Mouse (Mus musculus) WW6 (cell line): ENCODE results near the gene Dph7.
"Not testable (repeated sequence)": the region's sequence is repeated elsewhere in the genome, so short reads cannot be mapped to it uniquely, and the experiment has no call there.

Experiments used
- DNase-seq: peaks from one replicate; pipeline ENCODE4 v3.0.0-alpha.2; 2013; ENCODE audit warnings: low read depth, low spot score

The Dph7 gene

DNA sequence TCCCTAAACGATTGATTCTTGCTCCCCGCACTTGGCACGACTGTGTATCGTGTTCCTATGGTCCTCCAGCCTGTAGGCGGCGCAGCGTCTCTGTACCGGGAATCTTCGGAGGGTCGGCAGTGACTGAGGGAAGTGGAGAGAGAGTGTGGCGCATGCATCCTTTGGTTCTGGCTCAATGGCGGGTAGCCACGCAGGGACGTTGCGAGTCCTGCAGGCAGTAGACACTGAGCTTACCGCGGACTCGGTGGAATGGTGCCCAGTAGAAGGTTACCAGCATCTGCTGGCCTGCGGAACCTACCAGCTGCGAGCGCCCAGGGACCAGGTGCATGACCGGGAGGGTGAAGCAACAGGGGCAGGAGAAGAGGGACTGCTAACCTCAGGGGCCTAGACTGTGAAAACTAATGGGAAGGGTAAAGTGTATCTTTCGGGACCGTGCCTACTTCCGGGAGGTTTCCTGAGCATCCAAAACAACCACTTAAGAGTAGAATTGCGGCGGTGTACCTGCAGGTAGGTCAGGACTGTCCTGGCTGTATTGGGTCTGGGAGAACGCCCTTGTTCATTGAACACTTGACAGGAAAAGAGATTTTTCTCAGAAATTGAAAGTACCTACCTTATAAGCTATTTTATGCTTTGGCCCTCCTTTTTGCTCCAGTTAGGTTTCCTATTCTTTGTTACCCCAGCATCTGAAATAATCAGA is at the start of gene Dph7:
TSS of gene Dph7 (plus strand) at position 97 of the 697 bp plus-strand sequence.
- DNase-seq: peak; percentile 64

- no peak for DNase-seq
Observed at GRCm38 (mm10) chr2:24912589-24912988, 49.6 kb upstream of the Dph7 start.

GRCm38 (mm10) chr2:24914762-24915161 is 47.4 kb upstream of the Dph7 start:
- no peak for DNase-seq

DNA sequence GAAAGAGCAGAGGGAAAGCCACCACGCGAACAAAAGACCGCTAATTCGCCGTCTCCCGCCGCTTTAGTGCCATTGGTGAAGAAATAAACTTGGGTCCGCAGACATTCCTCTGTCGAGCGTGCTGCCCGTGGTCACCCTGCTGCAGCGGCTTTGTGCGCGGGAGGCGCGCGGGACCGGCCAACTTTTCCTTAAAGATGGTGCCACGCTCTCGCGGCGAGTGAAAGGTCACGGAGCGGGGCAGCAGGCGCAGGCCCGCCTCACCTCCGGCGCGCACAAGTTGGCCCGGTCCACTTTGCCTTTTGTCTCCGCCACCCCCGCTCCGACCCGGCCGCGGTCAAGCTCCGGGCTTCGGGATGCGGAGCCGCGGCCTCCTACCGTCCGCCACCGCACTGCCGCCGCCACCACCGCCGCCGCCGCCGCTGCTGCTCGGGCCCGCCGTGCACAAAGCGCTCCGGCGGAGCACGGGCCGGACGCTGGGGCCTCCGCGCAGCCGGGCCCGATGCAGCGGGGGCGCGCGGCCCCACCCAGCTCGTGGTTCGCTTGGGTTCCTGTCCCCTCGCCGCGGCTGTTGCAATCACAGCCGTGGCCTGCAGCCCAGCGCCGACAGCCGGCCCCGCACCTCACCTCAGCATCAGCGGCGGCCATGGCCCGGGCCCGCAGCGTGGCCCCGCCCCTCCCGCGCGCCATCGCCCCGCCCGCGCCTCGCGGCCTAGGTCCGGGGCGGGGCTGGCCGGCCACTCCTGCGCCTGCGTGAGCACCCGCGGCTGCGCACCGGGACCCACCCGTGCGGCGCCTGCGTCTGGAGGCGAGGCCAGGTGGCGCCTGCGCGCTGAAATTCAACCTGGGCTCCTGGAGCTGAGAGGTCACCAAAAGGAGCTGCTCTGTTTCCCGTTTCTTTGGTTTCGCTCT is 43.0 kb upstream of the Dph7 start, which contains the start of gene Ehmt1:
TSS of gene Ehmt1 (minus strand) at position 685 of the 909 bp plus-strand sequence.
- DNase-seq: peak; percentile 73

- DNase-seq: no peak
Observed at GRCm38 (mm10) chr2:24919839-24920175, 42.4 kb upstream of the Dph7 start.

DNA sequence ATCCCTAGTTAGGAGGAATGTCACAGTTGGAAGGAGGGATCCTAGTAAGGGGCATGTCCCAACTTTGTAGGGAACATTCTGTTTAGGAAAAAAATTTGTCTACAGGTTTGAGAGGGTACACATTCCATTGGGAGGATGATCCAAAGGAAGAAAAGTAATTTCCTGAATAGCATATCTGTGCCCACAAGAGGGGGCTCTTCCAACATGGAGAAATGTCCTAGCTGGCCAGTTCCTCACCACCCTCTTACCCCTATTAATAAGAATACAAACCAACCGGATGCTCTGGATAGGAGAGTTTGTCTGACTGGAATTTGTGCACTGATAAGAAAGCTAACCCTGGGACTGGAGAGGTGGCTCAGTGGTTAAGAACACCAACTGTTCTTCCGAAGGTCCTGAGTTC is 38.6 kb upstream of the Dph7 start:
- DNase-seq: no peak

- DNase-seq: no peak
Observed at GRCm38 (mm10) chr2:24925284-24925683, 36.9 kb upstream of the Dph7 start.

DNA sequence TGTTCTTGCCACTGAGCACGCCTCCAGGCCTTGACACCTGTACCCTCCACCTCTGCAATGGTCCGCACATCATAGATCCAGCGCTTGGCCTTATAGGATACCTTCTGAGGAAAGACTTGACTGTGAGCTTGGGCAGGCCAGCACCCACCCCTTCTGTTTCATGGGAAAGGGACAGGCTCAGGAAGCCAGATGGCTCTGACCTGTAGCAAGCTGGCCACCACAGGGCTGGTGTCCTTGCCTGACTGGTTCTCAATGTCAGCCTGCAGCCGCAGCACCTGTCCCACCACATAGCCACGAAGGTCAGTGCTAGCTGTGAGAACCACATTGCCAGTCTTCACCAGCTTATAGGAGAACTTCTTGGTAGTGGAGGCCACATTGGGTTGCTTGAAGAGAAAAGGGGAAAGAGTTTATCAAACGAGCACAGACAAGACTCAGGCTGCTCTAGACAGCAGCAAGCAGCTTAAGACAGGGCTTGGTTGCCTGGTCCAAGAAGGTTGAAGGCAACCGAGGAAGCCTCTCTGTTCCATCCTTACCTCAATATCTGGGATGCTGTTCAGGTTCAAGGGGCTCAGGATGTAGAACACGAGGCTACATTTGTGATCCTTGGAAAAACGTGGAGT is 35.7 kb upstream of the Dph7 start:
- no peak for DNase-seq

GRCm38 (mm10) chr2:24926965-24927358 is 35.2 kb upstream of the Dph7 start:
- DNase-seq: no peak

GRCm38 (mm10) chr2:24927810-24928479 is 34.3 kb upstream of the Dph7 start:
- DNase-seq: no peak

GRCm38 (mm10) chr2:24929119-24929518 is 33.1 kb upstream of the Dph7 start:
- no peak for DNase-seq

DNA sequence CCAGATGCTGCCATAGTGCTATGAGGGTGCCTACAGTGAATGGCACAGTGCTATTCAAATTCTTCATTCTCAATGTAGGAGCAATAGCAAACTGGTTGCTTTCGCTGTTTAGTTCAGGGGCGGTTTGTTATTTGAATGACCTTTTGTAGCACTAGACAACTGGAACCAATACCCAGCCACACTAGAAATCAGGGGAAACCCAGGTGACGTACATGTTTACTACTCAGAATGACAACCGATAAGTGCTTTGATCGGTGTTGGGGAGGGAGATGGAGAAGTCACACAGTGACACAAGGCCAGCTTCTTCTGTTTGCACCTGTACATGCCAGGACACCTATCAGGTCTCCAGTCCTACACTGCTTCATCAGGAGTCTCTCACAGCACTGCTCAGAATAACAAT is 32.6 kb upstream of the Dph7 start:
- DNase-seq: no peak

DNA sequence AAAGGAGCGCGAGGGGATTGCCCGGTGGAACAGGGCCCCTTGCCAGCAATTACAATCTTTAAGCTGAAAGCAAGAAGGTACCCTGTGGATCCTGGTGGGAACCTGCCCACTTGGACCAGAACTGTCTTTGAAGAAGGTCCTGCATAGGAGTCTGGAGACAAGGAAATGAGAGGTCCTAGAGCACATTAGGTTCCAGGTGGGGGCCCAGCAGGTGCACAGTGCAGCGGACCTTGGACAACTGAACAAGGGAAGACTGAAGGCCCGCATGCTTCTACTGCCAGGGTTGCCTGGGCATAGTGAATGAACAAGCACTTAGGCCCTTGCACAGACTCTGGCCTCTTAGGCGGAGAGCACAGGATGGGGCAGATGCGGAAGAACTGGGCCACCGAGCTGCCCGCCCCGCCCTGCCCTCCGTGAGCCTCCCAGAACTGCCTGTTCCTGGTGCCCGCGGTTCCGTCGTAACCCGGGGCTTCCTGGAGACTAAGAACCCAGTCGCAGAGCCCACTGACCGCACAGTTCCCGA is 27.7 kb upstream of the Dph7 start:
- DNase-seq: no peak

- DNase-seq: peak; percentile 94
Observed at GRCm38 (mm10) chr2:24935057-24935796, 27.0 kb upstream of the Dph7 start, which contains the start of gene Arrdc1. Gene Arrdc1, minus strand, starts transcription at chr2:24935252.

DNA sequence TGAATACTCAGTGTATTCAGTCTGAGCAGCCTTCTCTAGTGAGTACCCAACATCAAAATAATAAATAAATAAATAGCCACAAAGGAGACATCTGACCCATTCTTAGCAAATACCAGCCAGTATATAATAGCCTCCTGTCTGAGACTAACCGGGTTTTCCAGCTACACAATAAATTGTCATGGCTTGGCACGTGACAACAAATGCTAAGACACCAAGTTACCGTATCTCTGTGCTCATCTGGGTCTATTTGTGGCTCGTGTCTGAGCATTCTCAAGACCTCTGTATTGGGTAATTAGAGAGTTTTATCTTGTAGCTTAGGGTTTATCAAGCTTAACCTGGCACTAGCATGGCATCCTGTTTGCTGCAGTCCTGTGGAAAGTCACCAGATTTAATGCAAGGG is 20.1 kb upstream of the Dph7 start:
- no peak for DNase-seq

DNA sequence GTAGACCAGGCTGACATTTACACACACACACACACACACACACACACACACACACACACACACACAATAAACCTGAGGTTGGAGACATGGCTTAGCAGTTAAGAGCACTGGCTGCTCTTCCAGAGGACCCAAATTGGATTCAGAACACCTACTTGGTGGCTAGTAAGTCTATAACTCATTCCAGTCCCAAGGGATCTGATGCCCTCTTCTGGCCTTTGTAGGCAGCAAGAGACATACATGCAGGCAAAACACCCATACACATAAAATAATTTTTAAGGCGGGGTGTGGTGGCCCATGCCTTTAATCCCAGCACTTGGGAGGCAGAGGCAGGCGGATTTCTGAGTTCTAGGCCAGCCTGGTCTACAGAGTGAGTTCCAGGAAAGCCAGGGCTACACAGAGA is 17.9 kb upstream of the Dph7 start:
- DNase-seq: not testable (repeated sequence)

- DNase-seq: peak; percentile 89
Observed at GRCm38 (mm10) chr2:24949421-24950188, 12.6 kb upstream of the Dph7 start, which contains the start of gene Zmynd19. Gene Zmynd19, plus strand, starts transcription at chr2:24949792.

GRCm38 (mm10) chr2:24950189-24950535 is 12.0 kb upstream of the Dph7 start:
- no peak for DNase-seq

GRCm38 (mm10) chr2:24952537-24953055 is 9.6 kb upstream of the Dph7 start:
- no peak for DNase-seq

GRCm38 (mm10) chr2:24960910-24961309 is 1.3 kb upstream of the Dph7 start:
- no peak for DNase-seq
